Mouse (Mus musculus) kidney, postnatal 25 days (tissue): ENCODE results near the gene Gm16427.
"Not testable (repeated sequence)": the region's sequence is repeated elsewhere in the genome, so short reads cannot be mapped to it uniquely, and the experiment has no call there.

Source experiments
- DNase-seq, 2 experiments: peaks; one replicate each; pipeline ENCODE4 v3.0.0; 2021; ENCODE audit warnings: mixed read lengths in 2 of 2

Gene Gm16427

DNA sequence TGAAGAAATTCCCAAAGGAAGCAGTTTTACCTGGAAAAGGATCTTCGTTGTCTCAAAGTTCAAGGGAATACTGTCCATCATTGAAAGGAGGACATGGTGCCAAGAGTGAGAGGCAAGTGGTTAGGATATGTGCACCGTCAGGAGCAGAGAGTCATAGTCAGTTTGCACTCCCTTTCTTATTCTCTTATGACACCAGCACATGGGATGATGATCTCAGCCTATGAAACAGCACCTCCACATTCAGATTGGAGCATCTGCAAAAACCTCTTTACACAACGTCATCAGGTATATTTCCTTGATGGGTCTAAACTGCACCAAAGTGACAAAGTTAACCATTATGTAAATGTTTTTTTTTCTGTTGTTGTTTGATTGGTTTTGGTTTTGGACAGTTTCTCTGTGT is at the start of gene Gm16427:
Gene Gm16427, minus strand, starts transcription at position 101 of the 400 bp plus-strand sequence.
- not testable (repeated sequence) for DNase-seq
